Mouse (Mus musculus) gastrocnemius, postnatal 25 days (tissue): ENCODE results near the gene Dnaja2. TPM values are rescaled to one million over a fixed set of nuclear protein-coding genes. Genes with fewer than 3 reads are reported as not detected.

Experiments used
- DNase-seq: peaks from one replicate; pipeline ENCODE4 v3.0.0; 2022
- long read RNA-seq, 2 experiments: library from polyadenylated mRNA; stranded (forward); transcript quantifications; one replicate each; pipeline ENCODE4 v2.0.0; 2021
- total RNA-seq, 2 experiments: library from RNA; stranded (reverse); gene quantifications; 1 replicate in 1 of 2; 2 replicates in 1 of 2; pipeline ENCODE4 v1.2.3; 2021

Dnaja2 gene
- total RNA-seq, result 100 to 1,000 TPM; 170 to 181 TPM
- long read RNA-seq, experiment 1, transcript Dnaja2-201 (9 exons, 2,919 nt), result major isoform, 180 of 197 reads
- long read RNA-seq, experiment 1, partial matches to known transcripts, result 8 of 197 reads
- long read RNA-seq, experiment 1, other reads (novel, unspliced or antisense), result 9 of 197 reads
- long read RNA-seq, experiment 2, transcript Dnaja2-201 (9 exons, 2,919 nt), result major isoform, 237 of 259 reads
- long read RNA-seq, experiment 2, partial matches to known transcripts, result 15 of 259 reads
- long read RNA-seq, experiment 2, other reads (novel, unspliced or antisense), result 7 of 259 reads

GRCm38 (mm10) chr8:85555181-85556145 lies at the start of gene Dnaja2:
Dnaja2 (minus strand) TSS chr8:85555344.
- peak; percentile 90 for DNase-seq

GRCm38 (mm10) chr8:85604201-85604600 lies 49.1 kb upstream of the Dnaja2 start:
- DNase-seq, result no peak

- no peak for DNase-seq
Measured at GRCm38 (mm10) chr8:85603203-85603895, 48.2 kb upstream of the Dnaja2 start.

- no peak for DNase-seq
Measured at GRCm38 (mm10) chr8:85602737-85603136, 47.6 kb upstream of the Dnaja2 start.

- DNase-seq, result no peak
Measured at GRCm38 (mm10) chr8:85601741-85602140, 46.6 kb upstream of the Dnaja2 start.

- DNase-seq, result no peak
Measured at GRCm38 (mm10) chr8:85597413-85598191, 42.5 kb upstream of the Dnaja2 start.

- no peak for DNase-seq
Measured at GRCm38 (mm10) chr8:85595391-85595790, 40.2 kb upstream of the Dnaja2 start.

GRCm38 (mm10) chr8:85594983-85595382 lies 39.8 kb upstream of the Dnaja2 start:
- DNase-seq, result no peak

GRCm38 (mm10) chr8:85593324-85593723 lies 38.2 kb upstream of the Dnaja2 start:
- no peak for DNase-seq

- DNase-seq, result no peak
Measured at GRCm38 (mm10) chr8:85591532-85591931, 36.4 kb upstream of the Dnaja2 start.

GRCm38 (mm10) chr8:85590258-85590657 lies 35.1 kb upstream of the Dnaja2 start:
- no peak for DNase-seq

GRCm38 (mm10) chr8:85588596-85588995 lies 33.5 kb upstream of the Dnaja2 start:
- DNase-seq, result no peak

- no peak for DNase-seq
Measured at GRCm38 (mm10) chr8:85577666-85578065, 22.5 kb upstream of the Dnaja2 start.

GRCm38 (mm10) chr8:85573972-85574496 lies 18.9 kb upstream of the Dnaja2 start:
- DNase-seq, result no peak

GRCm38 (mm10) chr8:85570466-85570865 lies 15.3 kb upstream of the Dnaja2 start:
- no peak for DNase-seq

GRCm38 (mm10) chr8:85567801-85568200 lies 12.7 kb upstream of the Dnaja2 start:
- no peak for DNase-seq

- DNase-seq, result no peak
Measured at GRCm38 (mm10) chr8:85565186-85565585, 10.0 kb upstream of the Dnaja2 start.

- no peak for DNase-seq
Measured at GRCm38 (mm10) chr8:85563336-85563735, 8.2 kb upstream of the Dnaja2 start.

- DNase-seq, result no peak
Measured at GRCm38 (mm10) chr8:85559966-85560365, 4.8 kb upstream of the Dnaja2 start.

- no peak for DNase-seq
Measured at GRCm38 (mm10) chr8:85559201-85559600, 4.1 kb upstream of the Dnaja2 start.

- no peak for DNase-seq
Measured at GRCm38 (mm10) chr8:85557601-85557986, 2.5 kb upstream of the Dnaja2 start.
